Mouse (Mus musculus) CH12.LX (cell line): ENCODE measurements around the gene Cyp2t4. TPM values are rescaled to one million over a fixed set of nuclear protein-coding genes. Genes with fewer than 3 reads are reported as not detected.

ENCODE experiments used
- DNase-seq: peaks from one replicate; pipeline ENCODE4 v3.0.0-alpha.2; 2013; ENCODE audit errors: extremely low read depth
- H3K27ac ChIP-seq: 2 replicates; pipeline ENCODE4 v1.5.1; 2012; ENCODE audit warnings: low read depth, mild to moderate bottlenecking, control low read depth, moderate library complexity; ENCODE audit not compliant: insufficient read depth
- H3K27me3 ChIP-seq: replicated peaks from 2 replicates; pipeline ENCODE3; 2012; ENCODE audit warnings: inconsistent platforms
- H3K36me3 ChIP-seq, 2 experiments: replicated peaks in 1 of 2; 2 replicates each; pipeline versions ENCODE3 to v1.6.1; 2012; ENCODE audit warnings: inconsistent platforms in 1 of 2, low read length in 1 of 2, mild to moderate bottlenecking in 1 of 2, mixed read lengths in 1 of 2, moderate library complexity in 1 of 2; ENCODE audit not compliant: control insufficient read depth in 1 of 2, insufficient read depth in 1 of 2
- H3K4me1 ChIP-seq, 2 experiments: 2 replicates each; pipeline ENCODE4 v1.6.1; 2012; ENCODE audit warnings: inconsistent platforms in 1 of 2, moderate library complexity in 1 of 2; ENCODE audit not compliant: insufficient read depth in 2 of 2, control insufficient read depth in 1 of 2
- H3K4me2 ChIP-seq: 2 replicates; pipeline ENCODE4 v1.6.1; 2012; ENCODE audit warnings: low read depth, mild to moderate bottlenecking, control low read depth; ENCODE audit not compliant: poor library complexity, insufficient read depth, severe bottlenecking
- H3K4me3 ChIP-seq, 3 experiments: fragments of 150-350 bp in 1 of 3; sonication (generic) in 1 of 3; replicated peaks in 1 of 3; 2 replicates each; pipeline versions ENCODE3 to v1.5.1; 2011 to 2012; ENCODE audit warnings: low read depth in 2 of 3, low read length in 2 of 3, mild to moderate bottlenecking in 2 of 3, moderate library complexity in 2 of 3, control low read depth in 1 of 3, improper control_type of control experiment in 1 of 3, inconsistent platforms in 1 of 3, mixed read lengths in 1 of 3; ENCODE audit not compliant: poor library complexity in 1 of 3
- H3K79me2 ChIP-seq: replicated peaks from 2 replicates; pipeline ENCODE4 v1.6.1; 2012; ENCODE audit warnings: mild to moderate bottlenecking, moderate library complexity; ENCODE audit not compliant: control insufficient read depth, poor library complexity, insufficient read depth, severe bottlenecking; ENCODE audit errors: extremely low read depth
- H3K9ac ChIP-seq: 2 replicates; pipeline ENCODE4 v1.6.1; 2012; ENCODE audit warnings: low read depth, mild to moderate bottlenecking, control low read depth, moderate library complexity; ENCODE audit not compliant: insufficient read depth
- H3K9me3 ChIP-seq: replicated peaks from 2 replicates; pipeline ENCODE3; 2012; ENCODE audit warnings: low read length, inconsistent platforms, mixed read lengths
- BHLHE40 ChIP-seq: IDR thresholded peaks from 2 replicates; pipeline ENCODE4 v1.6.1; 2011; ENCODE audit warnings: mild to moderate bottlenecking, low read depth, low read length, improper control_type of control experiment
- CHD1 ChIP-seq: IDR thresholded peaks from 2 replicates; pipeline ENCODE4 v1.6.1; 2012; ENCODE audit warnings: low read depth, low read length, improper control_type of control experiment, inconsistent platforms
- CHD2 ChIP-seq: IDR thresholded peaks from 2 replicates; pipeline ENCODE4 v1.6.1; 2011; ENCODE audit warnings: low read length, improper control_type of control experiment
- CTCF ChIP-seq, 2 experiments: IDR thresholded peaks in 1 of 2; conservative IDR thresholded peaks in 1 of 2; 2 replicates each; pipeline ENCODE4 v1.5.1; 2011 to 2012; ENCODE audit warnings: low read depth in 2 of 2, low read length in 2 of 2, improper control_type of control experiment in 1 of 2, inconsistent platforms in 1 of 2, mild to moderate bottlenecking in 1 of 2, moderate library complexity in 1 of 2
- E2F4 ChIP-seq: IDR thresholded peaks from 2 replicates; pipeline ENCODE4 v1.6.1; 2011; ENCODE audit warnings: low read depth, low read length, improper control_type of control experiment; ENCODE audit not compliant: insufficient replicate concordance
- ELF1 ChIP-seq: IDR thresholded peaks from 2 replicates; pipeline ENCODE4 v1.6.1; 2014; ENCODE audit warnings: low read depth, mild to moderate bottlenecking, inconsistent platforms, low read length, improper control_type of control experiment
- EP300 ChIP-seq: IDR thresholded peaks from 2 replicates; pipeline ENCODE4 v1.6.1; 2011; ENCODE audit warnings: low read length, improper control_type of control experiment
- ETS1 ChIP-seq: conservative IDR thresholded peaks from 2 replicates; pipeline ENCODE4 v1.6.1; 2012; ENCODE audit warnings: low read depth, mild to moderate bottlenecking, inconsistent platforms, low read length, improper control_type of control experiment, moderate library complexity
- GABPA ChIP-seq: IDR thresholded peaks from 2 replicates; pipeline ENCODE4 v1.6.1; 2012; ENCODE audit warnings: low read depth, low read length, improper control_type of control experiment, inconsistent platforms; ENCODE audit not compliant: insufficient replicate concordance
- HCFC1 ChIP-seq: IDR thresholded peaks from 2 replicates; pipeline ENCODE4 v1.6.1; 2012; ENCODE audit warnings: low read depth, mild to moderate bottlenecking, inconsistent platforms, low read length, improper control_type of control experiment
- IRF4 ChIP-seq: IDR thresholded peaks from 2 replicates; pipeline ENCODE4 v1.6.1; 2014; ENCODE audit warnings: low read depth, mild to moderate bottlenecking, inconsistent platforms, low read length, improper control_type of control experiment
- JUN ChIP-seq: IDR thresholded peaks from 2 replicates; pipeline ENCODE4 v1.6.1; 2011; ENCODE audit warnings: low read depth, mild to moderate bottlenecking, low read length, improper control_type of control experiment, moderate library complexity; ENCODE audit not compliant: insufficient read depth
- JUND ChIP-seq: conservative IDR thresholded peaks from 2 replicates; pipeline ENCODE4 v1.6.1; 2011; ENCODE audit warnings: low read depth, low read length, improper control_type of control experiment
- KAT2A ChIP-seq: IDR thresholded peaks from 2 replicates; pipeline ENCODE4 v1.6.1; 2012; ENCODE audit warnings: low read length, improper control_type of control experiment, inconsistent platforms; ENCODE audit not compliant: insufficient replicate concordance
- MAFK ChIP-seq: IDR thresholded peaks from 2 replicates; pipeline ENCODE4 v1.6.1; 2011; ENCODE audit warnings: low read length, improper control_type of control experiment; ENCODE audit not compliant: insufficient replicate concordance
- MAX ChIP-seq: IDR thresholded peaks from 2 replicates; pipeline ENCODE4 v1.6.1; 2011; ENCODE audit warnings: low read length, improper control_type of control experiment
- MAZ ChIP-seq: IDR thresholded peaks from 2 replicates; pipeline ENCODE4 v1.6.1; 2012; ENCODE audit warnings: low read depth, mild to moderate bottlenecking, inconsistent platforms, low read length, improper control_type of control experiment, moderate library complexity
- MEF2A ChIP-seq: IDR thresholded peaks from 2 replicates; pipeline ENCODE4 v1.6.1; 2014; ENCODE audit warnings: low read depth, mild to moderate bottlenecking, inconsistent platforms, low read length, improper control_type of control experiment, borderline replicate concordance
- MXI1 ChIP-seq: IDR thresholded peaks from 2 replicates; pipeline ENCODE4 v1.6.1; 2011; ENCODE audit warnings: mild to moderate bottlenecking, low read depth, low read length, improper control_type of control experiment
- MYC ChIP-seq: IDR thresholded peaks from 2 replicates; pipeline ENCODE4 v1.6.1; 2011; ENCODE audit warnings: low read depth, mild to moderate bottlenecking, improper control_type of control experiment, low read length
- NELFE ChIP-seq: IDR thresholded peaks from 2 replicates; pipeline ENCODE4 v1.6.1; 2011; ENCODE audit warnings: low read depth, low read length, improper control_type of control experiment
- NRF1 ChIP-seq: IDR thresholded peaks from 2 replicates; pipeline ENCODE4 v1.6.1; 2014; ENCODE audit warnings: low read depth, mild to moderate bottlenecking, inconsistent platforms, low read length, improper control_type of control experiment, moderate library complexity
- PAX5 ChIP-seq: IDR thresholded peaks from 2 replicates; pipeline ENCODE4 v1.6.1; 2012; ENCODE audit warnings: low read length, inconsistent platforms, mixed read lengths
- POLR2A ChIP-seq: IDR thresholded peaks from 2 replicates; pipeline ENCODE4 v1.6.1; 2011; ENCODE audit warnings: low read depth, mild to moderate bottlenecking, improper control_type of control experiment, low read length
- POLR2AphosphoS2 ChIP-seq: IDR thresholded peaks from 2 replicates; pipeline ENCODE4 v1.6.1; 2011; ENCODE audit warnings: low read depth, low read length, improper control_type of control experiment
- RAD21 ChIP-seq: IDR thresholded peaks from 2 replicates; pipeline ENCODE4 v1.6.1; 2011; ENCODE audit warnings: low read depth, mild to moderate bottlenecking, low read length, improper control_type of control experiment, moderate library complexity
- RCOR1 ChIP-seq: conservative IDR thresholded peaks from 2 replicates; pipeline ENCODE4 v1.6.1; 2012; ENCODE audit warnings: low read depth, mild to moderate bottlenecking, inconsistent platforms, low read length, improper control_type of control experiment
- SIN3A ChIP-seq: IDR thresholded peaks from 2 replicates; pipeline ENCODE4 v1.6.1; 2012; ENCODE audit warnings: low read length, improper control_type of control experiment, inconsistent platforms
- SMC3 ChIP-seq: IDR thresholded peaks from 2 replicates; pipeline ENCODE4 v1.6.1; 2011; ENCODE audit warnings: low read depth, low read length, improper control_type of control experiment
- TBP ChIP-seq: conservative IDR thresholded peaks from 2 replicates; pipeline ENCODE4 v1.6.1; 2011; ENCODE audit warnings: low read depth, low read length, improper control_type of control experiment
- TCF12 ChIP-seq: IDR thresholded peaks from 2 replicates; pipeline ENCODE4 v1.6.1; 2014; ENCODE audit warnings: low read depth, mild to moderate bottlenecking, inconsistent platforms, low read length, improper control_type of control experiment
- UBTF ChIP-seq: IDR thresholded peaks from 2 replicates; pipeline ENCODE4 v1.6.1; 2012; ENCODE audit warnings: low read depth, mild to moderate bottlenecking, inconsistent platforms, low read length, improper control_type of control experiment, moderate library complexity
- USF1 ChIP-seq: IDR thresholded peaks from 2 replicates; pipeline ENCODE4 v1.6.1; 2014; ENCODE audit warnings: low read depth, mild to moderate bottlenecking, inconsistent platforms, low read length, improper control_type of control experiment
- USF2 ChIP-seq: conservative IDR thresholded peaks from 2 replicates; pipeline ENCODE4 v1.6.1; 2011; ENCODE audit warnings: low read depth, low read length, improper control_type of control experiment
- ZC3H11A ChIP-seq: IDR thresholded peaks from 2 replicates; pipeline ENCODE4 v1.6.1; 2012; ENCODE audit warnings: low read depth, mild to moderate bottlenecking, inconsistent platforms, low read length, improper control_type of control experiment
- ZKSCAN1 ChIP-seq: IDR thresholded peaks from 2 replicates; pipeline ENCODE4 v1.6.1; 2012; ENCODE audit warnings: low read depth, inconsistent platforms, low read length, improper control_type of control experiment, borderline replicate concordance
- ZMIZ1 ChIP-seq: IDR thresholded peaks from 2 replicates; pipeline ENCODE4 v1.6.1; 2012; ENCODE audit warnings: low read depth, mild to moderate bottlenecking, inconsistent platforms, low read length, improper control_type of control experiment
- ZNF384 ChIP-seq: IDR thresholded peaks from 2 replicates; pipeline ENCODE4 v1.6.1; 2012; ENCODE audit warnings: low read depth, low read length, improper control_type of control experiment, inconsistent platforms
- dilution Hi-C: fragments of 300-500 bp; cut with MboI; formaldehyde crosslinking; loops from 2 replicates; pipeline ENCODE4 v1.14.3; 2020; ENCODE audit warnings: low sequenced_read_pairs; ENCODE audit not compliant: extremely low pct_unique_long_range_greater_than_20kb, extremely low pct_ligation_motif_present
- in situ Hi-C: fragments of 300-500 bp; cut with MboI; formaldehyde crosslinking; loops from 3 replicates; pipeline ENCODE4 v1.14.3; 2019; ENCODE audit warnings: low sequenced_read_pairs, low pct_ligation_motif_present, low pct_unique_long_range_greater_than_20kb, mixed read lengths
- polyA plus RNA-seq: library from polyadenylated mRNA; unstranded; fragments of >175 nt; gene quantifications from 2 replicates; pipeline ENCODE4 v1.2.1, GENCODE M21; 2012; ENCODE audit warnings: low read depth; ENCODE audit not compliant: insufficient read length
- total RNA-seq, 2 experiments: library from RNA; depleted of rRNA; stranded (reverse); fragments of 300-350 nt in 1 of 2; fragments of >200 nt in 1 of 2; gene quantifications; 2 replicates each; pipeline ENCODE4 v1.2.3; 2012 to 2014

Gene Cyp2t4
- total and polyA plus RNA-seq, 3 experiments, result 0.43 TPM; not detected in 2

GRCm38 (mm10) chr7:27166614-27167474 is 13.3 kb downstream of the Cyp2t4 start, which contains the start of gene Egln2:
Gene Egln2, minus strand, starts transcription at chr7:27166802.
- peak within 1 kb of the TSS; percentile 90 for H3K9ac ChIP-seq
- peak within 1 kb of the TSS; percentile 86 to 98 (median 92) for H3K4me3 ChIP-seq
- dilution Hi-C loops, result no loop called here
- peaks cover 40% of the 10 kb centered on the region for H3K79me2 ChIP-seq
- peak; percentile 98 for DNase-seq
- peak within 1 kb of the TSS; percentile 77 for H3K4me2 ChIP-seq
- in situ Hi-C loops, result no loop called here
- H3K36me3 ChIP-seq, result peaks cover 26 to 60% of the 10 kb centered on the region in 2 experiments
- peaks cover 27 to 60% of the 10 kb centered on the region in 2 experiments for H3K4me1 ChIP-seq
- no peaks in the 10 kb centered on the region for H3K9me3 ChIP-seq
- TF ChIP-seq SMC3, result 0 out of 2 replicates have a peak, but pooled peaks have one; percentile 0
- peak; percentile 84 for TF ChIP-seq NELFE
- TF ChIP-seq MAX, result no peak
- peak; percentile 94 for TF ChIP-seq ZMIZ1
- TF ChIP-seq MYC, result no peak; the same call in 1 of the 2 replicates
- TF ChIP-seq GABPA, result no peak
- TF ChIP-seq CHD1, result no peak
- peak; percentile 89 for TF ChIP-seq IRF4
- TF ChIP-seq TBP, result peak; percentile 91
- TF ChIP-seq MAFK, result peak; percentile 77
- peak; percentile 84 for TF ChIP-seq USF1
- TF ChIP-seq NRF1, result peak; percentile 80
- TF ChIP-seq MEF2A, result peak; percentile 82; the same call in 1 of the 2 replicates
- TF ChIP-seq ZKSCAN1, result no peak
- peak; percentile 76 for TF ChIP-seq SIN3A
- TF ChIP-seq POLR2A, result peak; percentile 70
- TF ChIP-seq JUND, result peak; percentile 57
- TF ChIP-seq RAD21, result no peak; the same call in 1 of the 2 replicates
- TF ChIP-seq ZC3H11A, result no peak
- no peak for TF ChIP-seq PAX5
- no peak for TF ChIP-seq UBTF
- no peak for TF ChIP-seq KAT2A
- TF ChIP-seq E2F4, result no peak
- no peak for TF ChIP-seq CTCF (conservative IDR thresholded peaks at IDR 0.05 in 1 of 2, IDR thresholded peaks at IDR 0.05 in 1 of 2; ENCODE audit: low read depth in 2 of 2, low read length in 2 of 2)
- TF ChIP-seq RCOR1, result peak; percentile 65; the same call in 1 of the 2 replicates
- TF ChIP-seq TCF12, result peak; percentile 90
- TF ChIP-seq EP300, result peak; percentile 82
- peak; percentile 95 for TF ChIP-seq ETS1
- 0 out of 2 replicates have a peak, but pooled peaks have one; percentile 23 for TF ChIP-seq ELF1
- TF ChIP-seq POLR2AphosphoS2, result peak; percentile 64; the same call in 1 of the 2 replicates
- peak; percentile 98 for TF ChIP-seq ZNF384
- no peak; the same call in 1 of the 2 replicates for TF ChIP-seq MXI1
- peak; percentile 61 for TF ChIP-seq JUN
- TF ChIP-seq MAZ, result 0 out of 2 replicates have a peak, but pooled peaks have one; percentile 57
- TF ChIP-seq CHD2, result no peak; the same call in 1 of the 2 replicates
- TF ChIP-seq BHLHE40, result peak; percentile 91
- TF ChIP-seq HCFC1, result no peak; the same call in 1 of the 2 replicates
- TF ChIP-seq USF2, result peak; percentile 64
- H3K27ac ChIP-seq, result peak within 1 kb of the TSS; percentile 99
- no peaks in the 10 kb centered on the region for H3K27me3 ChIP-seq
